In the genomic region with DNA sequence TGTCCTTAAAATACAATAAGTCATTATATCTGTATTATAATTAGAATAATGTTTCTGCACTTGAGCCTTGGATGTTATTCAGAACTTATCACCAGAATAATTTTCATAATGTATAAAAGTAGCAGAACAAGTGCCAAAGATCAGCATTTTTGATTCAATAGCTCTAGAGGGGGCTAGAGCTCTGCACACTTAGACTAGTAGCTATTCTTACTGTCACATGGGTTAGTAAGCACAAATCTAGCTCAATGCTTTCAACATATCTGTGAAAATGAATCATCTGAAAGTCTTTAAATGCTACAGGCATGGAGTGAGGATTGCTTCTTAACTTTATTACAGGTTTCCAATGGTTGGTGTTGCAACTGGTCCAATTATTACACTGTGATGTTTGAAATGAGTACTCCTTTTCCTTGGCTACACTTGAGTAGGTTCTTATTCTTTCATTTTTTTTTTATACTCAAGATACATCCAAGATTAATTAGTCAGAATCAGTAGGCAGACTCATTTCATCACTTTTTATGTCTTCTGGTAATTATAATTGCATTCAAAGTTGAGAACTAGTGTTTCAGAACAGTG, we compare ENCODE assay signal across 17 mouse cellular contexts.
DNase-seq lines count a peak whose midpoint lies in the region; ATAC-seq and TF ChIP-seq lines count a peak whose summit lies in the region.
"Had no signal": no experiment of that assay in that cellular context is flagged by ENCODE, and none has a peak within 500 bp of the region (broad histone marks: within the 10 kb centered on the region; RNA-seq: fewer than 3 reads in every experiment).

No protein-coding gene starts in this region.

- intact Hi-C loops in left cerebral cortex, postnatal 25 days (cut with DNase I), result loop anchor here (5.0 kb wide), 3 partner anchors 226 to 866 kb away; no protein-coding TSS in a partner anchor

- H3K9ac ChIP-seq in lung, postnatal 0 days (replicated peaks; ENCODE audit: low read depth), result no peak overlapping the region
- H3K9ac ChIP-seq: liver, embryonic 13.5 days; midbrain, embryonic 12.5 days had no signal

- DNase-seq in heart, adult 11 months, result peak; percentile 35
- DNase-seq in heart, adult 8-10 months (ENCODE audit: low spot score), result no peak
- DNase-seq in lung, postnatal 0 days (ENCODE audit: low spot score), result peak; percentile 47
- no peak for DNase-seq in lung, postnatal 25 days (ENCODE audit: low spot score)
- peak; percentile 12 for DNase-seq in brain, embryonic 18.5 days (ENCODE audit: low read depth, low spot score)
- peak; percentile 12 to 62 for DNase-seq in left cerebral cortex, postnatal 25 days (ENCODE audit: low spot score in 2 of 2)
- no peak for DNase-seq in kidney, adult 8-10 months
- DNase-seq: cerebellum, adult 2 months; heart, postnatal 36 days; kidney, postnatal 14 days; liver, embryonic 13.5 days; lung, postnatal 36 days; thymus, adult 2 months had no signal

- TF ChIP-seq CTCF in lung, postnatal 0 days (IDR thresholded peaks at IDR 0.05), result no peak

- H3K4me2 ChIP-seq in lung, postnatal 0 days (replicated peaks; ENCODE audit: low read depth, low read length), result no peak overlapping the region
- H3K4me2 ChIP-seq: liver, embryonic 13.5 days; midbrain, embryonic 12.5 days had no signal

- no peaks in the 10 kb centered on the region for H3K36me3 ChIP-seq in lung, postnatal 0 days (ENCODE audit: insufficient read depth, low read length)
- H3K36me3 ChIP-seq: heart, embryonic 10.5 days; limb, embryonic 10.5 days; liver, embryonic 13.5 days; midbrain, embryonic 12.5 days had no signal

- H3K4me3 ChIP-seq in lung, postnatal 0 days (ENCODE audit: low read depth, low read length), result no peak overlapping the region
- H3K4me3 ChIP-seq: heart, embryonic 10.5 days; limb, embryonic 10.5 days; liver, embryonic 13.5 days; midbrain, embryonic 12.5 days had no signal

- H3K4me1 ChIP-seq in lung, postnatal 0 days (ENCODE audit: insufficient read depth, low read depth, low read length), result no peaks in the 10 kb centered on the region
- H3K4me1 ChIP-seq: heart, embryonic 10.5 days; limb, embryonic 10.5 days; liver, embryonic 13.5 days; midbrain, embryonic 12.5 days had no signal

- no peak for TF ChIP-seq EP300 in lung, postnatal 0 days (IDR thresholded peaks at IDR 0.05)

- no peaks in the 10 kb centered on the region for H3K27me3 ChIP-seq in lung, postnatal 0 days (replicated peaks; ENCODE audit: insufficient read depth, low read length)
- H3K27me3 ChIP-seq: liver, embryonic 13.5 days; midbrain, embryonic 12.5 days had no signal

- H3K9me3 ChIP-seq in lung, postnatal 0 days (ENCODE audit: low read length), result no peaks in the 10 kb centered on the region
- H3K9me3 ChIP-seq: heart, embryonic 10.5 days; limb, embryonic 10.5 days; liver, embryonic 13.5 days; midbrain, embryonic 12.5 days had no signal

- H3K27ac ChIP-seq in lung, postnatal 0 days (ENCODE audit: low read length), result no peak overlapping the region
- H3K27ac ChIP-seq: heart, embryonic 10.5 days; limb, embryonic 10.5 days; liver, embryonic 13.5 days; midbrain, embryonic 12.5 days had no signal

- ATAC-seq in lung, postnatal 0 days, result no peak
- ATAC-seq: intestine, embryonic 16.5 days had no signal

Comparison
In these comparisons a context has a peak if more than half of its experiments do, and no peak if none do; other contexts are left out.
1. DNase-seq: peak in heart, adult 11 months (single experiment), lung, postnatal 0 days (single experiment), brain, embryonic 18.5 days (single experiment) and left cerebral cortex, postnatal 25 days (2 of 2); none in heart, adult 8-10 months (single experiment), lung, postnatal 25 days (single experiment) and kidney, adult 8-10 months (0 of 2).